Mouse (Mus musculus) heart, adult 2 months (tissue): ENCODE results near the gene Cgnl1.

Experiments used
- CTCF ChIP-seq: fragments of 200-600 bp; IDR thresholded peaks from 2 replicates; pipeline ENCODE4 v1.8.1; 2022; ENCODE audit warnings: antibody characterized with exemption, mild to moderate bottlenecking, moderate library complexity
- EP300 ChIP-seq: fragments of 200-500 bp; IDR thresholded peaks from 2 replicates; pipeline ENCODE4 v1.6.1; 2011; ENCODE audit warnings: low read depth, low read length, control low read depth; ENCODE audit not compliant: insufficient read depth

DNA sequence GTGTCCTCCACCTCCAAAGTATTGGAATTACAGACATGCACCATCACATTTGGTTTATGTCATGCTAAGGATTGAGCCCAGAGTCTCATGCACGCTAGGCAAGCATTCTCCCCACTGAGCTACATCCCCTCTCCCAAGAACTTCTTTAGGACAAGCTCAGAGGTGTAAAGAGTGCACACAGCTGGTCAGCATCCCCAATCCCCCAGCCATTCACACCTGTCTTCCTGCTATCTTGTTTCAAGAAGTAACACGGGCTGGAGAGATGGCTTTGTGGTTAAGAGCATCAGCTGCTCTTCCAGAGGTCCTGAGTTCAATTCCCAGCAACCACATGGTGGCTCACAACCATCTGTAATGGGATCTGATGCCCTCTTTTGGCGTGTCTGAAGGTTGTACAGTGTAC lies 44.7 kb upstream of the Cgnl1 start:
- TF ChIP-seq CTCF (no peak), EP300 (no peak)
